Mouse (Mus musculus): ENCODE data around the gene Acta2. TPM values are rescaled to one million over a fixed set of nuclear protein-coding genes. Genes with fewer than 3 reads are reported as not detected.

Acta2 gene
- polyA plus RNA-seq, 1 experiment: 22.4 TPM

DNA sequence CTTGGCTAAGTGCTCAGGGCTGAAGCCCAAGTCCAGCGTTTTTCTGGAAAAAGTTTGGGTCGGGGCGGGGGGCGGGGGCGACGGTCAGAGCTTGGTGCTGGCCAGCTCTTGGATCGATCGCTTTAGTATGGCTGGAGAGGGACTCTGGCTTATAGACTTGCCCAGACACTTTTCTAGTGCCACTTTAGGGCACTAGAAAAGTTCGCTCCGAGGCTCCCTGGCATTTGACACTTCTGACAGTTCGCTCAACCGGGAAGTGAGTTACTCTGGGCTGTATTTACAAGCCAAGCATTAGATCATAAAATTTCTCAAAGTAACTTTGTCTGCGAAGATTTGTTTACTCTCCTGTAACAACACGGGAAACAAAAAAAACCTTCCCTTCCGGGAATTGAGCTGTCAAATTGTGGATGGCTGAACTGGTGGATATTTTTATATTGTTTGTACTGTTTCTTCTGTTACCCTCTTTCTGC is 35.5 kb upstream of the Acta2 start:
- H3K27ac ChIP-seq (ENCODE audit: insufficient read depth, low read depth, low read length): peak overlapping the region; percentile 26
- H3K4me1 ChIP-seq (ENCODE audit: control insufficient read depth, insufficient read depth, low read length): peaks cover 33% of the 10 kb centered on the region
- no peak for TF ChIP-seq POLR2A (IDR thresholded peaks at IDR 0.05; ENCODE audit: borderline replicate concordance, low read depth, low read length)
- no peak for TF ChIP-seq CTCF (IDR thresholded peaks at IDR 0.05; ENCODE audit: low read depth, low read length)
- H3K4me3 ChIP-seq (ENCODE audit: insufficient read depth, low read length): peak overlapping the region; percentile 81

DNA sequence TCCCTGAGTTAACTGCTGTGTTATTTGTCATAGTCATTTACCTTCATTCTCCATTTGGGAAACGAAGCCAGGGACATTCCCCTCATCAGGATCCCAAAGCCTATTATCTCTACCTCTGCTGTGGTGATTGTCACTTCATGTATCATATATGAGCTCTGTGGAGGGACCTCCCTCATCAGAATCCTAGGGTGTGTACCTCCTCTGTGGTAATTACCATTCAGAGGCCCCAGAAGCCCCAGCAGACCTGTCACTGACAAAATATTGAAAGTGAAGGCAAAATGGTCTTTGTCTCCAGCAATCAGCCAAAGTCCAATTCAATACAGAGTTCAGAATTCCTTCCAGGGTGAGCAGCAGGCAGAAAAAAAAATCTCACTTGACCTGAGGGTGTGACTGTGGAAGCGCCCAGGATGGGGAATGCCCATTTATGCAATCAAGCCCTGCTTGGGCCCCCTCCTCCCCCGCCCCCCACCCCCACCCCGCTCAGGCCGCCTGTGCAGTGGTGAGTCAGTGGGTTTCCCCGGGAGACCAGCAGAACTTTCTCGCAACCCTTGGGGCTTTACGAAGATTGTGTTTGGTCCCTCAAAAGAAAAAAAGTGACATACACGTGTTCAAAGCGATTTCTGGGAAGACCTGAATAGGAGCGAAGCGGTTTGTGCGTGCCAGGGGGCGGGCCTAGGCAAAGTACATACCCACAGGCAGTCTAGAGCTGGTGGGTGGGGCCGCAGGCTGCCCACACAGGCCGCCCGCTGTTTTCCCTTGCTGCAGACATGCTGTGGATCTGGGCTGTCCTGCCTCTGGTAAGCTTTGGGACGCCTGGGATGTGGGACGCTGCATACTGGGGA is 34.8 kb upstream of the Acta2 start, which contains the start of gene Fas:
Gene Fas (plus strand): TSS at position 719 of the 842 bp plus-strand sequence.
- peak within 1 kb of the TSS; percentile 81 for H3K4me3 ChIP-seq (ENCODE audit: insufficient read depth, low read length)
- no peak for TF ChIP-seq POLR2A (IDR thresholded peaks at IDR 0.05; ENCODE audit: borderline replicate concordance, low read depth, low read length)
- no peak for TF ChIP-seq CTCF (IDR thresholded peaks at IDR 0.05; ENCODE audit: low read depth, low read length)
- peaks cover 33% of the 10 kb centered on the region for H3K4me1 ChIP-seq (ENCODE audit: control insufficient read depth, insufficient read depth, low read length)
- peak within 1 kb of the TSS; percentile 30 for H3K27ac ChIP-seq (ENCODE audit: insufficient read depth, low read depth, low read length)

DNA sequence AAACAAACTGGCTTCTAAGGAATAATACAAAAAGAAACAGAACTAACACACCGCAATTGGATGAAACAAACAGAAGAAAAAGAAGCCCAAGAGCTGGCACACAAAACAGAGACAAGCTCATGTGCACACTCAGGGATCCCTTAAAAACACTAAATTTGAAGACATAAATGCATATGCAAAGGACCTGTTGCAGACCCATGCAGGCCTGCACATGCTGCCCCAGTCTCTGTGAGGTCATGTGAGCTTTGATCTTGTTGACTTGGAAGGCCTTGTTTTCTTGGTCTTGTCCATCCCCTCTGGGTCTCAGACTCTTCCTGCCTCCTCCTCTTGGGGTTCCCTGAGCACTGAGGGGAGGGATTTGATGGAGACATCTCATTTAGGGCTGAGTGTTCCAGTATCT is 33.3 kb upstream of the Acta2 start:
- no peak for TF ChIP-seq CTCF (IDR thresholded peaks at IDR 0.05; ENCODE audit: low read depth, low read length)
- TF ChIP-seq POLR2A (IDR thresholded peaks at IDR 0.05; ENCODE audit: borderline replicate concordance, low read depth, low read length): no peak
- Histone ChIP-seq H3K4me3 (ENCODE audit: insufficient read depth, low read length) (no peak overlapping the region), H3K27ac (ENCODE audit: insufficient read depth, low read depth, low read length) (no peak overlapping the region), H3K4me1 (ENCODE audit: control insufficient read depth, insufficient read depth, low read length) (peaks cover 38% of the 10 kb centered on the region)

DNA sequence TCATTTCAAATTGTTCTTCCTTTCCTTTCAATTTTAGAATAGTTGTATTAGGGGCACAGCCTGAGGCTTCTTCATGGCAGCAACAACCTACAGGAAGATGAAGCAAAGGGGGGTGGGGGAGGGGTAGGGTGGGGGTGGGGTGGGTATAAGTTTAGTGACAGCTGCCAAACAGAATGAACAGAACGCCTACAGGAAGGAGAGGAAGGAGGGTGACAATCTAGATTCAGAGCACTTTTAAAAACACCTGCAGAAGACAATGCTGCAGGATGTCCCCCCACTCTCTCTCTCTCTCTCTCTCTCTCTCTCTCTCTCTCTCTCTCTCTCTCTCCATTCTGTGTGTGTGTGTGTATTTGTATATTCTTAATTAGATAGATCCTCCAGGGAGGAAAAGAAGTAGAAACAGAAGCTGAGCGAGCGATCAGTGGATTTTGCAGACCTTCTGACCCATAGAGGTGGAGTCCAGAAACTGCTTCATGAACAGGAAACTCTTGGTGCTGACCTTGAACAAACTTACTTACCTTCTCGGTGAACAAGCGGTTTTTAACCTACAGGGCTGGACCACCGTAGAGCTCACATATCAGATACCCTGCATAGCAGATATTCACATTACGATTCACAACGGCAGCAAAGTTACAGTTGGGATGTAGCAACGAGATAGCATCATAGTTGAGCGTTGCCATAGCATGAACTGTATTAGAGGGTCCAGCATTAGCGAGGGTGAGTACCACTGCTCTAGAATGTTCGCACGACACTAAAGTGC is 32.4 kb upstream of the Acta2 start:
- Histone ChIP-seq H3K4me1 (ENCODE audit: control insufficient read depth, insufficient read depth, low read length) (peaks cover 35% of the 10 kb centered on the region), H3K27ac (ENCODE audit: insufficient read depth, low read depth, low read length) (no peak overlapping the region), H3K4me3 (ENCODE audit: insufficient read depth, low read length) (no peak overlapping the region)
- no peak for TF ChIP-seq POLR2A (IDR thresholded peaks at IDR 0.05; ENCODE audit: borderline replicate concordance, low read depth, low read length)
- TF ChIP-seq CTCF (IDR thresholded peaks at IDR 0.05; ENCODE audit: low read depth, low read length): no peak

DNA sequence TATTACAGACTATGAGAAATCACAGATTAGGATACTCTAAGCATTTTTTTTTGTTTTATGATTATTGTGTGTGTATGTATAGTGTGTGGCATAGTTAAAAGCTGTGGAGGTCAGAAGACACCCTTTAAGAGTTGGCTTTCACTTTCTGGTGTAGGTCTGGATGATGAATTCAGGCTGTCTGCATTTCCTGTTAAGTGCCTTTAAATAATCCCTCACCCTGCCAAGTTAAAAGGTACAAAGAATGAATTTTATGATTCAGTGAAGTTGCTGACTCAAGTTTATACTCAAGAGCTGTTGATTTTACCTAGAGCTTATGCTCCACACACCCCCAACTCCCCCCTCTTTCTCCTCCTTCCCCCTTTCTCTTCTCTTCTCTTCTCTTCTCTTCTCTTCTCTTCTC is 31.8 kb upstream of the Acta2 start:
- H3K4me3 ChIP-seq (ENCODE audit: insufficient read depth, low read length): no peak overlapping the region
- peaks cover 30% of the 10 kb centered on the region for H3K4me1 ChIP-seq (ENCODE audit: control insufficient read depth, insufficient read depth, low read length)
- H3K27ac ChIP-seq (ENCODE audit: insufficient read depth, low read depth, low read length): no peak overlapping the region
- TF ChIP-seq POLR2A (IDR thresholded peaks at IDR 0.05; ENCODE audit: borderline replicate concordance, low read depth, low read length): no peak
- TF ChIP-seq CTCF (IDR thresholded peaks at IDR 0.05; ENCODE audit: low read depth, low read length): no peak

- H3K4me3 ChIP-seq (ENCODE audit: insufficient read depth, low read length): no peak overlapping the region
- H3K27ac ChIP-seq (ENCODE audit: insufficient read depth, low read depth, low read length): no peak overlapping the region
- H3K4me1 ChIP-seq (ENCODE audit: control insufficient read depth, insufficient read depth, low read length): peaks cover 17% of the 10 kb centered on the region
- TF ChIP-seq CTCF (IDR thresholded peaks at IDR 0.05; ENCODE audit: low read depth, low read length) (no peak), POLR2A (IDR thresholded peaks at IDR 0.05; ENCODE audit: borderline replicate concordance, low read depth, low read length) (no peak)
Measured at GRCm38 (mm10) chr19:34284826-34285225, 29.4 kb upstream of the Acta2 start.

- TF ChIP-seq POLR2A (IDR thresholded peaks at IDR 0.05; ENCODE audit: borderline replicate concordance, low read depth, low read length): no peak
- TF ChIP-seq CTCF (IDR thresholded peaks at IDR 0.05; ENCODE audit: low read depth, low read length): peak; percentile 52
- H3K4me3 ChIP-seq (ENCODE audit: insufficient read depth, low read length): no peak overlapping the region
- H3K4me1 ChIP-seq (ENCODE audit: control insufficient read depth, insufficient read depth, low read length): peaks cover 15% of the 10 kb centered on the region
- H3K27ac ChIP-seq (ENCODE audit: insufficient read depth, low read depth, low read length): no peak overlapping the region
Measured at GRCm38 (mm10) chr19:34284383-34284782, 29.0 kb upstream of the Acta2 start.

GRCm38 (mm10) chr19:34283614-34284013 is 28.2 kb upstream of the Acta2 start:
- TF ChIP-seq POLR2A (IDR thresholded peaks at IDR 0.05; ENCODE audit: borderline replicate concordance, low read depth, low read length) (no peak), CTCF (IDR thresholded peaks at IDR 0.05; ENCODE audit: low read depth, low read length) (no peak)

GRCm38 (mm10) chr19:34278078-34278477 is 22.7 kb upstream of the Acta2 start:
- no peaks in the 10 kb centered on the region for H3K4me1 ChIP-seq (ENCODE audit: control insufficient read depth, insufficient read depth, low read length)
- no peak for TF ChIP-seq CTCF (IDR thresholded peaks at IDR 0.05; ENCODE audit: low read depth, low read length)
- no peak for TF ChIP-seq POLR2A (IDR thresholded peaks at IDR 0.05; ENCODE audit: borderline replicate concordance, low read depth, low read length)
- no peak overlapping the region for H3K4me3 ChIP-seq (ENCODE audit: insufficient read depth, low read length)
- no peak overlapping the region for H3K27ac ChIP-seq (ENCODE audit: insufficient read depth, low read depth, low read length)

More at GRCm38 (mm10) chr19:34283614-34284013, 28.2 kb upstream of the Acta2 start:
- Histone ChIP-seq H3K4me3 (ENCODE audit: insufficient read depth, low read length) (no peak overlapping the region), H3K4me1 (ENCODE audit: control insufficient read depth, insufficient read depth, low read length) (peaks cover 11% of the 10 kb centered on the region), H3K27ac (ENCODE audit: insufficient read depth, low read depth, low read length) (no peak overlapping the region)

All from bone marrow macrophage, adult 2 months (primary cell).